Mouse (Mus musculus) v-Abl transformed pro-B cells (cell line): Measurements from ENCODE around the gene Lurap1.

Experiments
- in situ Hi-C, 2 experiments: fragments of 400-800 bp; cut with MboI; formaldehyde crosslinking; loops; one replicate each; pipeline ENCODE4 v1.15.1; 2025; ENCODE audit not compliant: unreplicated experiment in 2 of 2

The Lurap1 gene

DNA sequence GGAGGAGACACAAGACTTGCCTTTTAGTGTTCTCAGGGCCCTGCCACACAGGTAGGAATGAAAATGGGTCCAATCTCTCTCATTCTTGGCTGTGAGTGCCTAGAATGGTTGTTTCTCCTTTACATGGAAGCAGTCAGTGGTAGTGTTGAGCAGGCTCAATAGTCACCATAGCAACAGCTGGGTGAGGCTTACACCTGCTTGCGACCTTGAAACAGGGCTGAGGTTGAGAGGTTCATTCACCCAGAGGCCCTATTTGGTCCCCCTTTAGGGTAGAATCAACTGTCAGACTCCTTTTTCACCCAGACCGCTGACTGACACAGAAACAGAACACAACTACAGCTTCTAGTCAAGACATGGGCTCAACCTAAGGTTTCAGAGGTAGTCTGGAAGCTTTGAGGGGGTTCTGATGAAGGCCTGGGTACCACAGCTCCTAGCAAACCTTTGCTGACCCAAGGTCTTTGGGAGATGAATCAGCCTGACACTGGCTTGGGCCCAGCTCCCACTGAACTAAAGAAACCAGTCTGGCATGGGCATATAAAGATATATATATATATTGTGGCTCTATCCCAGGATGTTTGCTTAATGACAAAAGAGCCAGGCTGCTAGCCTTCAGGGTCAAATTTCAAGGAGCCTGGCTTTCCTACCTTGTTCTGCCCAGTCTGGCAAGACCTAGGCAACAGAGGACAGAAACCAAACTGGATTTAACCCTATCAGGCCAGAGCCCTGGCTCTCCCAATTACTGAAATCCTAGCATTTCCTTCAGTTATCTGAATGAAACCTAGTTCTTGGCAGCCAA is 13.8 kb upstream of the Lurap1 start:
- in situ Hi-C loops, result loop anchor here (10.0 to 25.0 kb wide), 4 partner anchors 180 to 500 kb away; partner anchors contain the start of gene Akr1a1 (in 1 of the 2)

DNA sequence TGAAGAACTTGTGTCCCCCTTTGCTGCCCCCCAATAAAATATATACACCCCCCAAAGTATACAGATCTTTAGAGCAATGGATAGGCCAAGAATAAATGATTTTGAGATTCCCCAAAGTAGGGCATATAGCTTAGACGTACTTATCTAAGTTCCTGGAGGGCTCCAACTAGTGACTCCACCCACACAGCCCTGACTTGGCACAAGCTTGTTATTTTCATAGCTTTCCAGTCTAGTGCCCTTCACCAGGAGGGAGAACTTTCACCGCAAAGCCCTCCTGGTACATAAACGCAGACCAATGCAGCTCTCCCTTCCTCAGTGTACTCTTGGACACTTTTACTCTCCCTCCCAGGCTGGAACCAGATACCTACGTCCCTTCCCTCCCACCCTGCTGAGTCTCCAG is 11.0 kb upstream of the Lurap1 start:
- in situ Hi-C loops, result loop anchor here (10.0 to 25.0 kb wide), 4 partner anchors 183 to 503 kb away; partner anchors contain the start of gene Akr1a1 (in 1 of the 2)

DNA sequence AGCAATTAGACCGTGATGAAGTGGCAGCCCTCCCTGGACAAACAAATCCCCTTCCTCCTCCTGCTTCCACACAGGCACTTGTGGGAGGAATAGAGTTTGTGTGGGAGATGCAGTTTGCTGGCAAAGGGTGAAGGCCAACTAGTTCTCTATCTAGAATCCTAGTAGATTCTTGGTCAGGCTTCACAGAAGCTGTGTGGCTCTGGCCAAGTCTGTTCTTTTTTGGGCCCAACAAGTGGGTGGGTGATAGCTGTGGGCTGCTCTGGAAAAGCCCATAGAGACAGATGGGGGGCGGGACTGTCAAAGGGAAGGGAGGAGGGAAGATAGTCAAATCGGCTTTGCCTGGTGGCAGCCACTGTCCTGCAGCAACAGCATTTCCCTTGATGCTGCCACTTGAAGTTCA is 9.6 kb upstream of the Lurap1 start:
- in situ Hi-C loops, result loop anchor here (10.0 to 25.0 kb wide), 4 partner anchors 184 to 504 kb away; partner anchors contain the start of gene Akr1a1 (in 1 of the 2)

DNA sequence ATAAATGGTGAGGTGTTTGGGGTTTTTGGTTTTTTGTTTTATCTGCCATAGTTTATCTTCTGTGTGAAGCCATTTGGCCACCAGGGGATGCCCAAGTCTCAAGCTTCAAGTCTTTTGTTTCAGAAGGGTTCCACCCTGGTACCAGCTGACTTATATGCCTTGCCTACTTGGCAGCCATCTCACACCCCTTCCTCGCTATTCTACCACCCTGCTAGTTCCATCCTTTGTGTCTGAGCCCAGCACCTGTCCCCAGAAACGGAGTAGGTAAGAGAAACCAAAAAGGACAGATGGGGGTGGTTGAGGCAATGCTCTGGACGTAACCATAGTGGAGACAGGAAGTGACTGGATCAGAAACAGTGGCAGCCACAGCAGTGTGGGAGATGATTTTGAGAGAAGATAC is 8.8 kb upstream of the Lurap1 start:
- in situ Hi-C loops, result loop anchor here (10.0 to 25.0 kb wide), 4 partner anchors 185 to 505 kb away; partner anchors contain the start of gene Akr1a1 (in 1 of the 2)

DNA sequence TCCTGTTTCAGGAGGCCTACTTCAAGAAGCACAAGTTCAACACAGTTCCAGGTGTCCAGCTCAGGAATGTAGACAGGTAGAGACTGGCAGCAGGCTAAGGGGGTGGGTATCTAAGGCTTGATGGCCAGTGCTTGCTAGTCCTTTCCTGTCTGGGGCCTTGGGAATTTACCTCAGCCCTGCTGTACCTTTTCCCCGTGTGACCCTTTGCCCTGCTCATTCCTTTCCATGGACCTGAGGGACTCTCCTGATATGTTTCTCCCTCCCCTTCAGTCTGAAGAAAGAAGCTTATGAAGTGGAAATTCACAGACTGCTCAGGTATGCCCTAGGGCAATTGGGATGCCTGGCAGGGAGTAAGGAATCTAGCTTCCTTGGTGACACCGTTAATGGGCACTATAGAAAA is 6.7 kb upstream of the Lurap1 start:
- in situ Hi-C loops, result loop anchor here (25.0 kb wide), 2 partner anchors 379 to 504 kb away; partner anchors contain the start of gene Akr1a1 (in 1 of the 2)

DNA sequence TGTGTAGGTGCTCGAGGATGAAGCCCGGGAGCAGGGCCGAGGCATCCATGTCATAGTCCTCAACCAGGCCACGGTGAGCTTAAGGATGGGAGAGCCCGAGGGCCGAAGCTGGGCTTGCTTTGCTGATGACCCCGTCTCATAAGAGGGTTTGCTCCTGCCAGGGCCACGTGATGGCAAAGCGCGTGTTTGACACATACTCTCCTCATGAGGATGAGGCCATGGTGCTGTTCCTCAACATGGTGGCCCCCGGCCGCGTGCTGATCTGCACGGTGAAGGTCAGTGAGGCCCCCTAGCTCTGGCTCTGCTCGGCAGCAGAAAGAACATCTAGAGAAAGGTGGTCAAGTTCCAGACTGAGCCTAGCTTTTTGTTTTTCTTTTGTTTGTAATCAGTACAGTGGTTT is 1.6 kb upstream of the Lurap1 start:
- in situ Hi-C loops, result loop anchor here (25.0 kb wide), 2 partner anchors 385 to 510 kb away; partner anchors contain the start of gene Akr1a1 (in 1 of the 2)

DNA sequence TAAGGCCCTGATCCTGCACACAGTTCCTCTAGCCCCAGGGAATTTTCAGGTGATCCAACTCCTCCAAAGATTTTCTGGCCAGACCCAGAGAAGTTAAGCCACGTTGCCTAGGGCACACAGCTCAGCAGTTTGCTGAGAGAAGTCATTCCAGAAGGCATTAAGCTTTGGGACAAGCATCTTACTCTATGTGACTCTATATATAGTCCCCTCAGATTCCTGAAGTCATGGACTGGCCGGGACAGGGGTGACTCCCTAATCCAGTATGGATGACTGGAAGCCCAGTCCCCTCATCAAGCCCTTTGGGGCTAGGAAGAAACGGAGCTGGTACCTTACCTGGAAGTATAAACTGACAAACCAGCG is 296 bp downstream of the Lurap1 start:
- in situ Hi-C loops, result loop anchor here (25.0 kb wide), 2 partner anchors 386 to 511 kb away; partner anchors contain the start of gene Akr1a1 (in 1 of the 2)

DNA sequence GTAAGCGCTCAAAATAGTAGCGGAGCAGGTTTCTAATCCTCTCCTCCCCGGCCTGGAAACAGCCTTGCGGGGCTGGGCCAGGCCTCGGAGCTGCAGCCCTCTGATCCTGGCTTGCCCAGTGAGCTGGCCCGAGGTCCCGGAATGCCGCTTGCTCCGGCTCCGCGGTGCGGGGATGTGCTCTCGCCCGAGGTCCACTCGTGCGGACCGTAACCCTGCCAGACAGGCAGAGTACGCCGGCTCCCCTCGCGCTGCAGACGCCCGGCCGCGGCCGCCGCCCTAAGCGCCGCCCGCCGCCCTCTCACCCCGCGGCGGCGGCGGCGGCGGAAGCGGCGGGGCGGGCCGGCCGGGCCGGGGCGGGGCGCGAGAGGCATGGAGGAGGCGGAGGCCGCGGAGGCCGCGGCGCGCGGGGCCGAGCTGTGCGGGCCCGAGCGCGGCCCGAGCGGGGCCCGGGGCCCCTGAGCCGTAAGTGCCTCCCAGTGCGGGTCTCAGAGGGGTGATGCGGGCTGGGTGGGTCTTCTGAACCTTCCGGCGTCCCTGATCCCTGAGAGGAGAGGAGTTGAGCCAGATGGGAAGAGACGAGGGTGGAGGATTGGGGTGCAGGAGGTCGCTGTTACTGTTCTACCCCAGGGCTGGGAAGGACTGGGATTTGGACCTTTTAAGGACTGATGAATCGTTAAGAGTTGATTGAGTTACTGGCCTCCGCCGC is 829 bp downstream of the Lurap1 start:
- in situ Hi-C loops, result loop anchor here (25.0 kb wide), 2 partner anchors 387 to 512 kb away; partner anchors contain the start of gene Akr1a1 (in 1 of the 2)

DNA sequence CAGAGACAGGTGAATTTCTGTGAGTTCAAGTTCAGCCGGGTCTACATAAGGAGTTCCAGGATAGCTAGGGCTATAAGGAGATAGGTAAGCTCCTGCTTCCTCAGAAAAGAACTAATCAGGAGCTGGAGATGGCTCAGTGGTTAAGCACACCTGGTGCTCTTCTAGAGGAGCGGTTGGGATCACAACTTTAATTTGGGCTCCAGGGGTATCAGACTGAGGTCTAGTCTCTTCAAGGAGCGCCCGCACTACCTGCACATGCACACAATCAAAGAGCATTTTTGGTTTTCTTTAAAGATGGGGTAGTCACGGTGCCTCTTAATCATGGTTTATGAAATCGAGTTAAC is 1.4 kb downstream of the Lurap1 start:
- in situ Hi-C loops, result loop anchor here (10.0 to 25.0 kb wide), 6 partner anchors 388 to 988 kb away; partner anchors contain the start of genes Hectd3 (in 2 of the 2), Plk3 (in 2 of the 2), Urod (in 2 of the 2) and Akr1a1 (in 1 of the 2)

DNA sequence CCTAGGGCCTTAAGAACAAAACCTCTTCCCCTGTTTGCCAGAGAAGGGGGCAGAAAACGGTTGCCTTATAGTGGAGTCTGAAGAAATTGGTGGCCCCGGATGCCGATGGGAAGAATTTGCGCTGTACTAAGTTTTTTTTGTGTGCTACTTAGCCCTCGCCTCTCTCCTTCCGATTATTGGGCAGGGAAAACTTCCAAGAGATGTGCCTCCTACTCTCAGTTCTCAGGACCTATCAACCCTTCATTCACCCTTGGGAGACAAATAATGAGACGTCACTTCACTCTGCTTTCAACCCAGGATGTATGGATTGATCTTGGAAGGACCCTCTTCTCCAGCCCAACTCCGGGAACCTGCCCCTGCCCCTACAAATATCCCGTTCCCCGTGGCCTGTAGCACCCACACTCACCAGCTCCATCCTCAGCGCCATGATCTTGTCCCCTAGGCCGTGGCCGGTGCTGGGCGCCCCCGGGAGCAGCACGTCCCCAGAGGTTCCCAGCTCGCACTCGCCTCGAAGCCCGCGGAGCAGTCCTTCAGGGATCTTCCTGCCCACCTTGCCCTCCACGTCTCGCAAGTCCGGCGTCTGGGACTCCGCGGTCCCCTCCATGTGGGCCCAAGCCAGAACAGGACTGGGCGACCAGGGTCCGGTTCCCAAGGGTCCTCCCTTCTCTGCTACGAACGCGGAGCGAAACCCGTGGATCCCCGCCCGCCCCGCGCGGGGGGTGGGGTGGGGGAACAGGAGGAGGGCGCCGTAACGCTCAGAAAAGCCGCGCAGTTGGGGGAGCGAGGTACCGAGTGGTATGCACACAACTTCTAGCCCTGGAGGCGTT is 7.0 kb downstream of the Lurap1 start:
- in situ Hi-C loops, result loop anchor here (10.0 to 25.0 kb wide), 4 partner anchors 843 to 993 kb away; partner anchors contain the start of genes Hectd3 (in 2 of the 2), Plk3 (in 2 of the 2), Urod (in 2 of the 2) and Btbd19 (in 1 of the 2)

DNA sequence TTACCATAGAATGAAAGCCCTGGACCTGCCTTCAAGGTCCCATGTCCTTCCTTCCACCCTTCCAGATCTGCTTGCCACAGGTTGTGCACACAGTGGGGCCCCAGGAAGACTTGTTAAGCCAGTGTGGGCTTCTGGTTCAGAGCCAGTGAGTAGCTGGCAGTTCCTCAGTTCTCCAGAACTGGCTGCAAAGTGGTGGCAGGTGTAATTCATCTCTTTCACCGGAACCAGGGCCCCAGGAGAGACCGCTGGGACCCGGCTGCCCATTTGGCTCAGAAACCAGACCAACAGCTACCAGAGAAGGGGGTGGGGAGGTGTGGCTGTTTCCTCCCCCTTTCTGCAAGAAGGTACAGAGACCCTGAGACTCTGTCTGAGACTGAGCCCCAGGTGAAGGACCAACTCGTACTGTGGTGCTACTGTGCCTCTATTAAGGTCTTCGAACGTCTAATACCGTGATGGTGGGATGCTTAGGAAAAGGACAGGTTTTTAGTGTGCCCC is 7.8 kb downstream of the Lurap1 start:
- in situ Hi-C loops, result loop anchor here (10.0 to 25.0 kb wide), 4 partner anchors 844 to 994 kb away; partner anchors contain the start of genes Hectd3 (in 2 of the 2), Plk3 (in 2 of the 2), Urod (in 2 of the 2) and Btbd19 (in 1 of the 2)

DNA sequence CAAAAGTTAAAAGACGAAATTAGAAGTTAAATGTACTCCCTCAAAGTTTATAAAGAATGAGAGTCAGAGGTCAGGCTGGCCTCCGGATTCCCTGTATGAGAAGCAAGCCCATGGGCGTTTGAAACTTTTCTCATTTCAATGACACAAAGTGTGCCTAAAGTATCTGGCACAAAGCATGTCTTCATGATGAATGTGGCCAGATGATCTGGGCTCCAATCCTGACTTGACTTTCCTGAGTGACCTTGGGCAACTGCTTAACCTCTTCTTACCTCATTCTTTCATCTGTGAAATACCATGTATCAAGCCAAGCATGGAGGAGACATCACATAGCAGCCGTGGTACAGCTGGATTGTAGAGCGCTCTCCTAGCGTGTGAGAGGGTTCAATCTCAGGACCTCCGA is 8.9 kb downstream of the Lurap1 start:
- in situ Hi-C loops, result loop anchor here (10.0 to 25.0 kb wide), 4 partner anchors 845 to 995 kb away; partner anchors contain the start of genes Hectd3 (in 2 of the 2), Plk3 (in 2 of the 2), Urod (in 2 of the 2) and Btbd19 (in 1 of the 2)

DNA sequence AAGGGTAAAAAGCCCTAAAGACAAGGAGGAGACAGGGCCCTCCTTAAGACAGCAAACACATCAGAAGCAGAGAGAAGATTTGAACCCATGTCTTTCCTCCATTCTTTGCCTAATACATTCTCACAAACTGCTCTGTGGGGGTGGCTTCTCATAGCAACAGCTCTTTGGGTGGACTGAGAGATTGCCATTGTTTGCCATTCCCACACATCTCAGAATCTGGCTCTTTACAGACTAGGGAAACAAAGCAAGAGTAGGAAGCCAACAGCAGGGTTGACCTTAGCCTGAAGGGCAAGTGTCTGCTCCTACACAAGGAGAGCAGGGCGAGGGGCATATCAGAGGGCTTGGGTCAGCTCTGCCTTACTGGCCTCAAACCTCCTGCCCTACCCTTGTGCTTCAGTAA is 9.4 kb downstream of the Lurap1 start:
- in situ Hi-C loops, result loop anchor here (10.0 to 25.0 kb wide), 4 partner anchors 846 to 996 kb away; partner anchors contain the start of genes Hectd3 (in 2 of the 2), Plk3 (in 2 of the 2), Urod (in 2 of the 2) and Btbd19 (in 1 of the 2)

DNA sequence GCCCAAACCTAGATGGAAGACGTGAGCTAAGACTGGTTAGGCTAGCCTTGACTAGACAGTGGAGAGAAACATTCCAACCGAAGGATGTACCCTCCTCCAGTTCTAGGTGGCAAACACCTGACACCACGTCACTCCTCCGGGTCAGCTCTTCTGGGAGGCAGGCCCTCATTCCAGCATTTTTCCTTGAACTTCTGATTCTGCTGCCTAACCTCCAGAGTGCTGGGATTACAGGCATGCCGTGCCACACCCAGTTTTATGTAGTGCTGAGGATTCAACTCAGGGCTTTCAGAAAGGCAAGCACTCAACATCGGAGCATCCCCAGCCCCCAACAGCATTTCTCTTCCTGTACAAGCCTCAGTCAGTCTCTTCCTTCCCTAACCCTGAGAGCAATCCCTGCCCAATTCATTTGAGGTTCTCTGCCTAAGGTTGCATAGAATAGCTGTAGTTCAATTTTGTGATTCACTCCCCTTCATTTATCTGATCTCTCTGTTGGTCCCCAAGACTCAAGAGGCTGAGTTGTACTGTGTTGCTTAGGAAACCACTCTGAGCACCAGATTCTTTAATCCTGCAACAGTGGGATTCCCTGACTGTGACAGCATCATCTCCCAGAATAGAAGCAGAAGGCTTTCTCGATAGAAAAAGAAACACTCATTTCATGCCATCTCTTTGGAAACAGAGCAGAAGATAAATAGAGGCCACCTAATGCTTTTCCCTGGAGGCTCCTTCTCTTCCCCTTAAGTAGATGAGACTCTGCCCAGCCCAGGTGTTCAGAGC is 10.2 kb downstream of the Lurap1 start:
- in situ Hi-C loops, result loop anchor here (10.0 to 25.0 kb wide), 4 partner anchors 846 to 996 kb away; partner anchors contain the start of genes Hectd3 (in 2 of the 2), Plk3 (in 2 of the 2), Urod (in 2 of the 2) and Btbd19 (in 1 of the 2)

DNA sequence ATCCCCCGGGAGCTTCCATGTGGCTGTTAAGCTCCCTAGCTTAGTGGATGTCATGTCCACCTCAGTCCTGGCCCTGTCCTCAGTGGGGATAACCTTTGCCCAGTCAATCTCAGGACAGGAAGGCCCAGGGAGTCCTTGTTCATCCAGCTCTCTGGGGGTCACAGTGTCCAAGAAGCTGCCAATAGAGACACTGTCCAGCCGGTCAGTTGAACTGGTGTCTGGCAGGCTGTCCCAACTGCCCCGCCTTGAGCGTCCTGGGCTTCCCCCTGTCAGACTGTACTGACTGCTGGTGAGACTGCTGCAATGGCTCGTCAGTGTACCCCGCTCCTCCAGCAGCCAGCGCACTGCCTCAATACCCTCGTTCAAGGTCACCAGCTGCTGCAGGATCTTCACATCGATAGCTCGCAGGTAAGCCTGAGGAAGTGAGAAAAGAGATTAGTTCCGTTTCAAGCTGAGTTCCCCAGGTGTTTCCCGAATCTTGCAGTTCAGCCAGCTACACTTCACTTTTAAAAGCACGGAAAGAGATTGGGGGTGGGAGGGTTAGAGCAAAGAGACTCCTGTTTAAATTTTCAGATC is 13.6 kb downstream of the Lurap1 start:
- in situ Hi-C loops, result loop anchor here (10.0 to 25.0 kb wide), 3 partner anchors 647 to 1000 kb away; partner anchors contain the start of genes Btbd19 (in 1 of the 2), Hectd3 (in 1 of the 2), Plk3 (in 1 of the 2) and Tctex1d4 (in 1 of the 2)

DNA sequence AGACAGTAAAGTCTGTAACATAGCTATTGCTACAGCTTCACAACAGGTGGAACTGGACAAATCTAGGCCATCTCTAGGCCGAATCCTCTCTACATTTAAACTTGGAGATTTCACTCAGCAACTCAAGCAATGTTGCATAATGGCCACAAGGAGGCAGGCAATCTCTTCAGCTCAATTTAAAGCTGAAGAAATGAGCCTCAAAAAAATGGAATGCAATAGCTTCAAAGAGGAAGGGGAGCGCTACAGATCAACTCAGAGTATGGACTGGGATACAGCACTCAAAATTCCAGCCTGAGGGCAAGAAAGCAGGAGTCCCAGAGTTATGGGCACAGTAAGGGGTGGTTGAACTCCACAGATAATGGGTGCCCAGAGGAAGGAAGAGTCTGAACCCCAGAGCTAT is 16.1 kb downstream of the Lurap1 start:
- in situ Hi-C loops, result loop anchor here (10.0 to 25.0 kb wide), 3 partner anchors 650 to 1002 kb away; partner anchors contain the start of genes Btbd19 (in 1 of the 2), Hectd3 (in 1 of the 2), Plk3 (in 1 of the 2) and Tctex1d4 (in 1 of the 2)

DNA sequence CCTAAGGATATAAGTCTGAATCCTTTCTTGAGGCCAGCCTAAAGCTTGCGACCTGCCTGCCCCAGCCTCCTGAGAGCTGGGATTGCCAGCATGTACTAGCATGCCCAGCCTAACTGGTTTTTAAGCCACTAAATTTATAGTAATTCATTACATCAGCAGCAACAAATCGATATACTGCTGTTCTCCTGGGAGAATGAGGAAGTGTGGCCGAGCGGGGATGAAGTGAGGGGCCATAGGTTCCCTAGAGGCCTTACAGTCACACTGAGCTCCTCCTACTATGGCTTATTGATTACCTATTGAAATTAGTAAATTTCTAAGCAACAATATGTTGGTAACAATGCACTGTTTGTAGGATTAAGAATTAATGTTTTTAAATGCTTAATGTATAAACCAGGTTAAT is 18.0 kb downstream of the Lurap1 start:
- in situ Hi-C loops, result loop anchor here (10.0 to 25.0 kb wide), 3 partner anchors 652 to 1004 kb away; partner anchors contain the start of genes Btbd19 (in 1 of the 2), Hectd3 (in 1 of the 2), Plk3 (in 1 of the 2) and Tctex1d4 (in 1 of the 2)
